Mouse (Mus musculus): ENCODE measurements at regions not wholly inside any gene's neighbourhood (a gene's known extent, or its start where the extent isn't known, plus 50 kb on each side); places are given as distances from the start of the nearest gene placed in this dataset.
A peak's percentile ranks its signal among the peaks of the same experiment; 100 is the strongest.

GRCm38 (mm10) chr1:112378660-112379059, 513.9 kb upstream of the Dsel start:
- H3K4me2 ChIP-seq (ENCODE audit: low read length), result no peak overlapping the region
- WGBS, result 2% methylated on average over 2 of the region's 2 CpGs
- no peaks in the 10 kb centered on the region for H3K36me3 ChIP-seq (ENCODE audit: control insufficient read depth, insufficient read depth, low read length)
- no peaks in the 10 kb centered on the region for H3K27me3 ChIP-seq (replicated peaks; ENCODE audit: control insufficient read depth, insufficient read depth, low read length)
- no peak overlapping the region for H3K27ac ChIP-seq (ENCODE audit: low read depth, low read length)
- ATAC-seq, result peak; percentile 81
- no peak overlapping the region for H3K4me3 ChIP-seq (ENCODE audit: low read length)
- H3K9me3 ChIP-seq (ENCODE audit: control insufficient read depth, low read length), result no peaks in the 10 kb centered on the region
- H3K4me1 ChIP-seq (ENCODE audit: control insufficient read depth, insufficient read depth, low read depth, low read length), result no peaks in the 10 kb centered on the region
- H3K9ac ChIP-seq (ENCODE audit: low read depth, low read length), result no peak overlapping the region

GRCm38 (mm10) chr1:112355816-112356215, 491.1 kb upstream of the Dsel start:
- 91% methylated on average over 1 of the region's 1 CpGs for WGBS
- no peak for ATAC-seq
- Histone ChIP-seq H3K4me3 (ENCODE audit: low read length) (no peak overlapping the region), H3K4me2 (ENCODE audit: low read length) (no peak overlapping the region), H3K27ac (ENCODE audit: low read depth, low read length) (no peak overlapping the region), H3K9ac (ENCODE audit: low read depth, low read length) (no peak overlapping the region), H3K4me1 (ENCODE audit: control insufficient read depth, insufficient read depth, low read depth, low read length) (no peaks in the 10 kb centered on the region), H3K9me3 (ENCODE audit: control insufficient read depth, low read length) (no peaks in the 10 kb centered on the region), H3K36me3 (ENCODE audit: control insufficient read depth, insufficient read depth, low read length) (no peaks in the 10 kb centered on the region), H3K27me3 (replicated peaks; ENCODE audit: control insufficient read depth, insufficient read depth, low read length) (no peaks in the 10 kb centered on the region)
